Mouse (Mus musculus): ENCODE measurements around the gene Hspa4.

Hspa4 gene

DNA sequence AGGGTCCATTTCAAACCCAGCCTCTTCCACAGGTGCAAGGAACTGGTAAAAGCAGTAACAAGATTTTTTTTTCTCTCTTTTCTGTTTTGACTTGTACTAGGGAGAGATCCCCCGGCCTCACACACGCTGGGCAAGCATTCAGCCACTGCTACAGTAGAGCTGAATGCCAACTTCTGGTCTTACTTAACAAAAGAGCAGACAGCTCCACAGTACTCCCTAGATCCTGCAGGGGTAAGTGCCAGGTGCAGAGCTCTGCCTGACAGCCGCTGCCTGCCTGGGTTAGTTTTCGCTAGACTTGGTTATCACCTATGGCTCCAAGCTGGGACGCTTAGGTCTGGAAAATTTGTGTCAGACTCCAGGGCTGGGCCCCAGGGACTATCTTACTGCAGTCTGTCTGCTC is 50.6 kb downstream of the Hspa4 start:
- no peak for DNase-seq

DNA sequence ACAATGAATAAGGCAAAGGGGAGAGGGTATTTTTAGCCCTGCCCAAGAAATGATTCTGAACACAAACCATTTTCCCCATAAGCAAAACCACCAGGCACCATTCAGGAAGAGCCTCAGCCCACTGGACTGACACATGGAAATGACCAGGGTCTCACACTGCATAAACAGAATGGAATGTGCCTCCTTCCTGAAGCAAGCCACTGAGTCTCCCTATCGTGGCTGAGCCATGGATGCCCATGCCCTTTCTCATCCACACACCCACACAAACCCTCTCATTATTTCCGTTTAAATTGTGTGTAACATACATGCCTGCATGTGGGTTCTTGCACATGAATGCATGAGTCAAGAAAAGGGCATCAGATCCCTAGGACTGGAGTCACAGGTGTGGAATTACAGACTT is 54.7 kb downstream of the Hspa4 start:
- DNase-seq: no peak

DNA sequence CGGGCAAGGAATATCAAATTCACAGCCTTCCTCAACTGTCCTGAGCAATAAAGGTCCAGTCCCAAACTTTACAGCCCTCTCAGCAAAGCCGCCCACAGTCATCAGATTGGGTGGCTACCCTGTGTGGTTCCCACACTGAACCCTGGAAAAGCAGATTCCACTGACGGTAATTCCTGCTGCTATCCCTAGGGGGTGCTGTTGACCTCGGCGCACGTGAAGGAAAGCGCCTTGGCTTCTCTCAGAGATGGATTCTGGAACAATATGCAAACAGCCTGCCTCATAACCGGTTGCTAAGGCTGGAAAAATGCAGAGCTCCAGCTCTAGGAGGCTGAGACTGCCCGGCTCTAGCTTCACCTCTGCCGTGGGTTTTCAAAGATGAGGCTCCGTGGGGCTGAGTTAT is 57.1 kb downstream of the Hspa4 start:
- DNase-seq: peak; percentile 58

DNA sequence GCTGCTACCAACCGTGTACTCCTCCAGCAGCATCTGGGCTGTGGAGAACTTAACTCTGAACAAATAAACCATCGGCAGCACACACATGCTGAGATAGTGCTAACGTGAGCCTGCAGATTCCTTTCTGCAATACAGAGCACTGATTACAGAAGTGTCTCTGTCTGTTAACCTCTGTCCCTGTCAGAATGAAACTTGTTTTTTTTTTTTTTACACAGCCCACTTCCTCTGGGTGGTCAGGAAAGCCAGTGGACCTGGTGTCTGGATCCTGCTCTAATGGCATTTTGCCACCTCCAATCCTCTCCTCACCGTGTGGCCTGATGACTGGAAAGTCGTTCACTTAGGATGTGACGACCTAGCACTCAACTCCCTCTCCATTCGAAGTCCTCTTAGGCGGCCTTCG is 66.7 kb downstream of the Hspa4 start:
- no peak for DNase-seq

DNA sequence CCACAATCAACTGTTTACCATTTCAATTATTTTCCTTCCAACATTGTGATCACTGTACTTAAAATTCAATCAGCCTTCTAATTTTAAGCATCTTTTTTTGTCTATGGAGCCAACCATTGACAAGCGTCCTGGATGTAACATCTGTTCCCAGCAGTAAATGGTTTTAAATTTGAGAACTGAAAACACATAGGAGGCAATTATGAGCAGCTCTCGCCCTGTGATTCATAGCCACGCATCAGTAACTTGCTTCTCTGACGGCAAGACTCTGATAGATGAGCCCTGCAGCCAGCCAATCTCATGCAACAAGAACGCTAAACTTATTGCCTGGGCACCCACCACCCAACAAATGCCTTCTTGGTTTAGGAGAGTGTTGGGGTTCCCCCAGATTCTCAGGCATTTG is 68.4 kb downstream of the Hspa4 start:
- DNase-seq: no peak

DNA sequence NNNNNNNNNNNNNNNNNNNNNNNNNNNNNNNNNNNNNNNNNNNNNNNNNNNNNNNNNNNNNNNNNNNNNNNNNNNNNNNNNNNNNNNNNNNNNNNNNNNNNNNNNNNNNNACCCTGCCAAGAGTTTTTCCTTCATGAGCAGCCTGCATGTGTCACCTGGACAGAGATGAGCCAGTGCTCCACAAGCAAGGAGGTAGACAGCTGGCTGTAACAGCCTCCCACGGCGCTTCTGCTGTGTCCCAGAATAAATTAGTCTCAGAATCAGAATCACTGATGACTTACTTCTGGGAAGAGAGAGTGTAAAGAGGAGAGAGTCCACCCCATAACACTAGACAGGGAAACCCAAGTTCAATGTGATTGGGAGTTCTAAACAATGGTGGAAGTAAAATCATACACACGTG is 71.2 kb downstream of the Hspa4 start:
- DNase-seq: no peak

DNA sequence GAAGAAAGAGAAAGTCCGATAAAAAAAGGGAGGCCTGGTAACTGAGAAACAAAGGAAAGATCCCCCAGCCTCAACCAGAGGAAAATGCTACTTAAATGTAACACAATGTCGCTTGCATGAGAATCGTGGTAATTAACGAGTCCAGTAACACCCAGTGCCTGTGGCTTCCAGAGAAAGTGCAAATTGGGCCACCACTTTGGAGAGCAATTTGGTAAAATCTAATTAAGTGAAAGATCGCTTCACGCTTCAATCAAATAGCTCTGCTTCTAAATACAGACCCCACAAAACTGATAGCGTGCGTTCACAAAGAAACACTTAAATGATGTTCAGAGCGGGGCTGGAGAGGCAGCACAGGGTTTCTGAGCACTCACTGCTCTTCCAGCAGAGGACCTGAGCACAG is 89.4 kb downstream of the Hspa4 start:
- DNase-seq: no peak
